Mouse (Mus musculus) right cerebral cortex, adult 18-20 months (tissue): ENCODE measurements around the gene Rpl39l.
"Not testable (repeated sequence)": the region's sequence is repeated elsewhere in the genome, so short reads cannot be mapped to it uniquely, and the experiment has no call there.

ENCODE experiments used
- DNase-seq: peaks from one replicate; pipeline ENCODE4 v3.0.0; 2022; ENCODE audit warnings: mixed read lengths

Gene Rpl39l

GRCm38 (mm10) chr16:10170005-10170404 lies at the start of gene Rpl39l:
Rpl39l (plus strand) TSS chr16:10170226.
- DNase-seq = no peak

- no peak for DNase-seq
Measured at GRCm38 (mm10) chr16:10127586-10127985, 42.4 kb upstream of the Rpl39l start.

GRCm38 (mm10) chr16:10129052-10129911 lies 40.7 kb upstream of the Rpl39l start:
- no peak for DNase-seq

- no peak for DNase-seq
Measured at GRCm38 (mm10) chr16:10143166-10143565, 26.9 kb upstream of the Rpl39l start.

- DNase-seq = no peak
Measured at GRCm38 (mm10) chr16:10147401-10147800, 22.6 kb upstream of the Rpl39l start.

- no peak for DNase-seq
Measured at GRCm38 (mm10) chr16:10169123-10169905, 712 bp upstream of the Rpl39l start.

- DNase-seq = no peak
Measured at GRCm38 (mm10) chr16:10171276-10171675, 1.2 kb downstream of the Rpl39l start.

- no peak for DNase-seq
Measured at GRCm38 (mm10) chr16:10172179-10172820, 2.3 kb downstream of the Rpl39l start.

GRCm38 (mm10) chr16:10187461-10187860 lies 17.4 kb downstream of the Rpl39l start:
- not testable (repeated sequence) for DNase-seq

- peak; percentile 71 for DNase-seq
Measured at GRCm38 (mm10) chr16:10192679-10193506, 22.9 kb downstream of the Rpl39l start, which contains the start of gene Atf7ip2. Atf7ip2 (plus strand) TSS chr16:10192712.

- DNase-seq = no peak
Measured at GRCm38 (mm10) chr16:10208777-10209176, 38.8 kb downstream of the Rpl39l start.

- DNase-seq = not testable (repeated sequence)
Measured at GRCm38 (mm10) chr16:10216366-10216765, 46.3 kb downstream of the Rpl39l start.

- not testable (repeated sequence) for DNase-seq
Measured at GRCm38 (mm10) chr16:10217020-10217419, 47.0 kb downstream of the Rpl39l start.
